Mouse (Mus musculus) liver, postnatal 0 days (tissue): Measurements from ENCODE around the gene Llgl2. TPM values are rescaled to one million over a fixed set of nuclear protein-coding genes. Genes with fewer than 3 reads are reported as not detected.
A peak's percentile ranks its signal among the peaks of the same experiment; 100 is the strongest.

ENCODE experiments used
- ATAC-seq: fragments of 200-750 bp; cut with Nextera tagmentation; 2 replicates; pipeline ENCODE4 v1.8.0; 2017; ENCODE audit warnings: mild to moderate bottlenecking, moderate library complexity
- DNase-seq: peaks from one replicate; pipeline ENCODE4 v3.0.0-alpha.2; 2016
- H3K27ac ChIP-seq: fragments of 300-500 bp; sonication (generic); 2 replicates; pipeline ENCODE4 v1.5.1; 2014; ENCODE audit warnings: antibody characterized with exemption, moderate library complexity, mild to moderate bottlenecking, low read depth
- H3K27me3 ChIP-seq: fragments of 300-500 bp; sonication (generic); 2 replicates; pipeline ENCODE4 v1.6.1; 2014; ENCODE audit warnings: low read length, control low read depth, mixed read lengths; ENCODE audit not compliant: insufficient read depth
- H3K36me3 ChIP-seq: fragments of 300-500 bp; sonication (generic); replicated peaks from 2 replicates; pipeline ENCODE4 v1.6.1; 2014; ENCODE audit warnings: mild to moderate bottlenecking, control low read depth, low read length, moderate library complexity, mixed read lengths; ENCODE audit not compliant: insufficient read depth
- H3K4me1 ChIP-seq: fragments of 300-500 bp; sonication (generic); 2 replicates; pipeline ENCODE4 v1.6.1; 2014; ENCODE audit warnings: antibody characterized with exemption, mild to moderate bottlenecking, control low read depth; ENCODE audit not compliant: insufficient read depth
- H3K4me2 ChIP-seq: fragments of 300-500 bp; sonication (generic); 2 replicates; pipeline ENCODE4 v1.6.1; 2014; ENCODE audit warnings: low read depth, mild to moderate bottlenecking, low read length, moderate library complexity, mixed read lengths
- H3K4me3 ChIP-seq: fragments of 300-500 bp; sonication (generic); 2 replicates; pipeline ENCODE4 v1.5.1; 2014; ENCODE audit warnings: low read depth, low read length
- H3K9ac ChIP-seq: fragments of 300-500 bp; sonication (generic); replicated peaks from 2 replicates; pipeline ENCODE4 v1.6.1; 2014; ENCODE audit warnings: mild to moderate bottlenecking, moderate library complexity
- H3K9me3 ChIP-seq: fragments of 300-500 bp; sonication (generic); 2 replicates; pipeline ENCODE4 v1.6.1; 2016; ENCODE audit warnings: mild to moderate bottlenecking, control low read depth, low read length, mixed read lengths
- CTCF ChIP-seq: sonication (generic); IDR thresholded peaks from 2 replicates; pipeline ENCODE4 v1.5.1; 2016; ENCODE audit warnings: antibody characterized with exemption, low read depth
- EP300 ChIP-seq: IDR thresholded peaks from 2 replicates; pipeline ENCODE4 v1.6.1; 2016; ENCODE audit warnings: antibody characterized with exemption, low read depth, mild to moderate bottlenecking
- WGBS: fragments of 180-500 bp; shearing (Covaris S2); extraction: QIAGEN DNeasy Blood & Tissue Kit; methylation state at CpG from one replicate; pipeline ENCODE4 v1.1.7; 2014; ENCODE audit not compliant: insufficient replicate concordance; 5-methylcytosine and 5-hydroxymethylcytosine counted together
- polyA plus RNA-seq: library from polyadenylated mRNA; unstranded; fragments of >200 nt; fragmentation: Nextera tagmentation; extraction: Ambion mirVana; gene quantifications from 2 replicates; pipeline ENCODE4 v1.2.1, GENCODE M21; 2015

Llgl2 gene
- polyA plus RNA-seq, 1 experiment from 2014 or later = 15.1 TPM

DNA sequence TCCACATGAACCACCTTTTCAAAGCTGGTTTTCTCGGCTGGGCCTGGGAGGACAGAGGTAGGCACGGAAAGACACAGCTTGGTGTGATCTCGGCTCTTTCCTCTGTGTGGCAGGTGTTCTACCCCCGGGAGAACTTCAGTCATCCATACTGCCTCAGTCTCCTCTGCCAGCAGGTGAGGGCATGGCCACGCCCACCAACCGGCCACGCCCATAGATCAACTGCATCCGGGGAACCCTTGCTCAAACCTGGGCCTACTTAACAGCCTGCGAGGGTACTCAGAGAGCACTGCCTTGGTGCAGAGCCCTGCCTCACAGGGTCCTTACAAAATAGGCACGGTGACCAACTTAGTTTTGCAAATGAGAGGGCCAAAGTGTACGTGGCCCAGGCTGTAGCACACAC lies 61.4 kb downstream of the Llgl2 start:
- DNase-seq (no peak), ATAC-seq (no peak)
- no peaks in the 10 kb centered on the region for H3K36me3 ChIP-seq
- H3K27me3 ChIP-seq = no peaks in the 10 kb centered on the region
- no peak overlapping the region for H3K4me2 ChIP-seq
- no peak overlapping the region for H3K4me3 ChIP-seq
- TF ChIP-seq EP300 (no peak), CTCF (no peak)
- no peak overlapping the region for H3K27ac ChIP-seq
- no peak overlapping the region for H3K9ac ChIP-seq
- no peaks in the 10 kb centered on the region; the same call in 1 of the 2 replicates for H3K4me1 ChIP-seq
- no peaks in the 10 kb centered on the region for H3K9me3 ChIP-seq
- 66% methylated on average over 11 of the region's 11 CpGs for WGBS

GRCm38 (mm10) chr11:115886446-115886845 lies 62.6 kb downstream of the Llgl2 start:
- WGBS = 87% methylated on average over 11 of the region's 11 CpGs
- DNase-seq = no peak

GRCm38 (mm10) chr11:115888020-115888419 lies 64.2 kb downstream of the Llgl2 start:
- no peak overlapping the region for H3K4me3 ChIP-seq
- no peak overlapping the region for H3K4me2 ChIP-seq
- no peak overlapping the region for H3K9ac ChIP-seq
- DNase-seq (no peak), ATAC-seq (no peak)
- 81% methylated on average over 5 of the region's 5 CpGs for WGBS
- TF ChIP-seq CTCF = no peak
- no peak for TF ChIP-seq EP300
- no peaks in the 10 kb centered on the region for H3K36me3 ChIP-seq
- H3K9me3 ChIP-seq = no peaks in the 10 kb centered on the region
- H3K27me3 ChIP-seq = no peaks in the 10 kb centered on the region
- no peaks in the 10 kb centered on the region; the same call in 1 of the 2 replicates for H3K4me1 ChIP-seq
- no peak overlapping the region for H3K27ac ChIP-seq

More at GRCm38 (mm10) chr11:115886446-115886845, 62.6 kb downstream of the Llgl2 start:
- Histone ChIP-seq H3K27me3 (no peaks in the 10 kb centered on the region), H3K9me3 (no peaks in the 10 kb centered on the region), H3K4me1 (no peaks in the 10 kb centered on the region; the same call in 1 of the 2 replicates), H3K4me3 (no peak overlapping the region), H3K36me3 (no peaks in the 10 kb centered on the region), H3K27ac (no peak overlapping the region), H3K4me2 (no peak overlapping the region), H3K9ac (no peak overlapping the region)
- no peak for TF ChIP-seq EP300
- TF ChIP-seq CTCF = no peak
- ATAC-seq = no peak

DNA sequence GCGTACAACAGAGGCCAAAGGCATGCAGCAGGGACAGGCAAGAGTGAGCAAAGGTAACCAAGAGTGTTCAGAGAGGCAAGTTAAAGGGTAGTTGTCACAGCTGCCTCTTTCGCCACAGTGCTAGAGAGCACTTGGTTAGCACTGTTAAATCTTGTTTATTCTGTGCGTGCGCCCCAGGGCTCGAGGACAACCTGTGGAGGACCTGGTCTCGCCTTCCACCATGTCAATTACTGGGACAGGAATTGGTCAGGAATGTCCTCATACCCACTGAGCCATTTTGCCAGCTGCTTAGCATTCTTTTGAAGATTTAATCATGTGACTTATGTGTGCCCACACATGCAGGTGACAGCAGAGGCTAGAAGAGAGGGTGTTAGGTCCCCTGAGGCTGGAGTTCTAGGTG lies 65.3 kb downstream of the Llgl2 start:
- Histone ChIP-seq H3K4me3 (no peak overlapping the region), H3K9ac (no peak overlapping the region), H3K9me3 (no peaks in the 10 kb centered on the region), H3K36me3 (peaks cover 6% of the 10 kb centered on the region), H3K27ac (no peak overlapping the region), H3K4me2 (no peak overlapping the region), H3K4me1 (no peaks in the 10 kb centered on the region; the same call in 1 of the 2 replicates), H3K27me3 (no peaks in the 10 kb centered on the region)
- ATAC-seq (no peak), DNase-seq (no peak)
- WGBS = 73% methylated on average over 6 of the region's 6 CpGs
- TF ChIP-seq CTCF (no peak), EP300 (no peak)

DNA sequence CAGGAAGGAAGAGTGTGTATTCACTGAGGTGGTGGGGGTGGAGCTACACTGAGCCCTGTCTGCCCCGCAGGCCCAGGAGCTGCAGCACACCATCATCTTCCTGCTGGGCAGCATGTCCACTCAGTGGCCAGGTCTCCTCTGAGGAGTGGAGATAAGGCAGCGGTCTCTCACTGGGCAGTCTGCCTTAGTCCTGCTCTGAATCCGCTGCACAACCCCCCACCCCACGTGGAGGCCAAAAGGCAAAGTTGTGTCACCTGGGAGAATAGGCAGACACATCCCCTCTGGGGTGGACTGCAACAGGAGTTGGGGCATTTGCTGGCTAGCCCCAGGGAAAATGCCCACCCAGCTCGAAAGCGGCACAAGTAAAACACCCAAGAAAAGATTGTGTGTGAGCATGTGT lies 68.4 kb downstream of the Llgl2 start:
- Histone ChIP-seq H3K4me1 (no peaks in the 10 kb centered on the region; the same call in 1 of the 2 replicates), H3K9ac (no peak overlapping the region), H3K36me3 (peaks cover 22% of the 10 kb centered on the region), H3K4me3 (no peak overlapping the region), H3K27me3 (no peaks in the 10 kb centered on the region), H3K4me2 (no peak overlapping the region), H3K27ac (no peak overlapping the region), H3K9me3 (no peaks in the 10 kb centered on the region)
- no peak for DNase-seq
- ATAC-seq = peak; percentile 64; the same call in 1 of the 2 replicates
- WGBS = 65% methylated on average over 6 of the region's 6 CpGs
- no peak for TF ChIP-seq CTCF
- no peak for TF ChIP-seq EP300

DNA sequence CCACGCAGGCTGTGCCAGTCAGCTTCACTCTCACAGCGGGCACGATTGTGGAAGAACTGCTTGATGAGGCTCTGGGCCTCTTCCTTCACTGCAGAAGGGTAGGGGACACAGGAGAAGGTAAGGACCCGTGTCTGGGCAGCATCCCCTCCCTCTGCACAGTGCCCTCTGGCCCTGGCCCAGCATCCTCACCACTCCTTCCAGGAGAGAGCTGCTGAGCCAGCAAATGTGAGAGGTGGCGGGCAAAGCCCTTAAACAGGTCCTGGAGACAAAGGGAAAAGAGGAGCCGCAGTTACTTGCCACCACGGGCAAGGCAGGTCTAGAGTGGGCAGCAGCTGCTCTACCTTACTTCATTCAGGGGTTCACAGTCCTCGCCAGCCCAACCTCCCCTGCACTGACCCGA lies 69.2 kb downstream of the Llgl2 start:
- DNase-seq = no peak
- H3K4me2 ChIP-seq = no peak overlapping the region
- no peaks in the 10 kb centered on the region for H3K27me3 ChIP-seq
- TF ChIP-seq EP300 = no peak
- TF ChIP-seq CTCF = no peak
- H3K4me1 ChIP-seq = no peaks in the 10 kb centered on the region
- H3K36me3 ChIP-seq = peaks cover 22% of the 10 kb centered on the region
- ATAC-seq = no peak
- WGBS = 86% methylated on average over 9 of the region's 9 CpGs
- no peak overlapping the region for H3K27ac ChIP-seq
- no peaks in the 10 kb centered on the region for H3K9me3 ChIP-seq
- H3K9ac ChIP-seq = no peak overlapping the region
- no peak overlapping the region for H3K4me3 ChIP-seq
